In the genomic region with DNA sequence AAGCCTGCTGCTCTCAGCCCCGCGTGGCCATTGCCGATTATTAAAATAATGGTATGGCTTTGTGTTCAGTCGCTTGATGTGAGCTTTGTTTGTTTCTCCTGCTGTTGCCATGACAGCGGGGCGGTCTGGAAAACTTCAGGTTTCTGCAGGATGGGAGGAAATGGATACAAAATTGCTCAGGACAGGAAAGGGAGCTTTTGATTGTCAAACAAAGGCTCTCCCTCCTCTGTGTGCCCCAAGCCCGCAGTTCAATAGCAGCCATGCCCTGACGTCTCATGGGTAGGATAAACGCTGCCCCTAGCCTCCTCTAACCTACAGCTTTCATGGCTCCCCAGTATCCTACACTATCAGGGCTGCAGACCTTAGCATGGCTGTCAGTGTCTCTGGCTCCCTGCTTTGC, we compare ENCODE assay signal across 11 mouse cellular contexts. TPM values are rescaled to one million over a fixed set of nuclear protein-coding genes. Genes with fewer than 3 reads are reported as not detected.
DNase-seq lines count a peak whose midpoint lies in the region; ATAC-seq and TF ChIP-seq lines count a peak whose summit lies in the region.
"Had no signal": no experiment of that assay in that cellular context is flagged by ENCODE, and none has a peak within 500 bp of the region (broad histone marks: within the 10 kb centered on the region; RNA-seq: fewer than 3 reads in every experiment).

No protein-coding gene starts in this region.

- no peak overlapping the region for H3K9ac ChIP-seq in hindbrain, embryonic 12.5 days
- no peak overlapping the region for H3K9ac ChIP-seq in intestine, embryonic 15.5 days
- H3K9ac ChIP-seq: lung, embryonic 15.5 days had no signal

- H3K27me3 ChIP-seq in hindbrain, embryonic 10.5 days (ENCODE audit: insufficient read depth, poor library complexity, severe bottlenecking) = peaks cover 56% of the 10 kb centered on the region
- peaks cover 38% of the 10 kb centered on the region for H3K27me3 ChIP-seq in hindbrain, embryonic 12.5 days
- peaks cover 56% of the 10 kb centered on the region for H3K27me3 ChIP-seq in forebrain, embryonic 10.5 days (ENCODE audit: poor library complexity, severe bottlenecking)
- H3K27me3 ChIP-seq in intestine, embryonic 15.5 days (replicated peaks) = peaks cover 4% of the 10 kb centered on the region; the same call in 1 of the 2 replicates

- no peak for ATAC-seq in hindbrain, embryonic 12.5 days (ENCODE audit: low FRiP score)
- peak; percentile 59; the same call in 1 of the 2 replicates for ATAC-seq in intestine, embryonic 15.5 days

- peak; percentile 39 for DNase-seq in hindbrain, embryonic 10.5 days (ENCODE audit: low spot score)
- DNase-seq in forebrain, embryonic 10.5 days (ENCODE audit: extremely low spot score, low spot score) = peak; percentile 50
- DNase-seq in retina, embryonic 14.5 days (ENCODE audit: low spot score) = peak; percentile 26
- no peak for DNase-seq in gastrocnemius, adult 2 months
- DNase-seq in spleen, adult 12 weeks (ENCODE audit: low spot score) = no peak
- DNase-seq in adrenal gland, postnatal 10 days = no peak
- DNase-seq: thymus, postnatal 36 days had no signal

- H3K27ac ChIP-seq in hindbrain, embryonic 10.5 days = peak overlapping the region; percentile 57; the same call in 1 of the 2 replicates
- no peak overlapping the region for H3K27ac ChIP-seq in hindbrain, embryonic 12.5 days
- H3K27ac ChIP-seq in forebrain, embryonic 10.5 days = peak overlapping the region; percentile 49
- no peak overlapping the region for H3K27ac ChIP-seq in intestine, embryonic 15.5 days
- no peak overlapping the region for H3K27ac ChIP-seq in gastrocnemius, adult 2 months
- H3K27ac ChIP-seq: left cerebral cortex, adult 2 months; lung, embryonic 15.5 days had no signal

- H3K4me2 ChIP-seq in hindbrain, embryonic 12.5 days (replicated peaks) = no peak overlapping the region
- 0 out of 2 replicates have a peak overlapping the region, but pooled peaks have one; percentile 11 for H3K4me2 ChIP-seq in intestine, embryonic 15.5 days (replicated peaks)
- H3K4me2 ChIP-seq: lung, embryonic 15.5 days had no signal

- H3K4me3 ChIP-seq in hindbrain, embryonic 10.5 days = no peak overlapping the region
- H3K4me3 ChIP-seq in hindbrain, embryonic 12.5 days = no peak overlapping the region
- H3K4me3 ChIP-seq in forebrain, embryonic 10.5 days = no peak overlapping the region
- no peak overlapping the region for H3K4me3 ChIP-seq in intestine, embryonic 15.5 days (replicated peaks)
- H3K4me3 ChIP-seq in gastrocnemius, adult 2 months = no peak overlapping the region
- H3K4me3 ChIP-seq: left cerebral cortex, adult 2 months; lung, embryonic 15.5 days had no signal

- no peaks in the 10 kb centered on the region for H3K9me3 ChIP-seq in hindbrain, embryonic 10.5 days
- H3K9me3 ChIP-seq in hindbrain, embryonic 12.5 days (replicated peaks) = 0 out of 2 replicates have a peak, but pooled peaks cover 3% of the 10 kb centered on the region
- no peaks in the 10 kb centered on the region for H3K9me3 ChIP-seq in forebrain, embryonic 10.5 days
- H3K9me3 ChIP-seq in intestine, embryonic 15.5 days = no peaks in the 10 kb centered on the region
- H3K9me3 ChIP-seq: lung, embryonic 15.5 days had no signal

- intact Hi-C loops in gastrocnemius, adult 2 months (cut with DNase I) = no loop called here

- peaks cover 38% of the 10 kb centered on the region for H3K4me1 ChIP-seq in hindbrain, embryonic 10.5 days (replicated peaks)
- peaks cover 13% of the 10 kb centered on the region for H3K4me1 ChIP-seq in hindbrain, embryonic 12.5 days
- peaks cover 29% of the 10 kb centered on the region for H3K4me1 ChIP-seq in forebrain, embryonic 10.5 days
- H3K4me1 ChIP-seq in intestine, embryonic 15.5 days (replicated peaks) = peaks cover 11% of the 10 kb centered on the region
- H3K4me1 ChIP-seq: lung, embryonic 15.5 days had no signal

- TF ChIP-seq CTCF in gastrocnemius, adult 2 months (IDR thresholded peaks at IDR 0.05) = no peak

- WGBS in hindbrain, embryonic 10.5 days = 26% methylated on average over 9 of the region's 9 CpGs
- 16% methylated on average over 9 of the region's 9 CpGs for WGBS in hindbrain, embryonic 12.5 days
- WGBS in forebrain, embryonic 10.5 days = 46% methylated on average over 9 of the region's 9 CpGs
- 17% methylated on average over 9 of the region's 9 CpGs for WGBS in intestine, embryonic 15.5 days

- no peaks in the 10 kb centered on the region for H3K36me3 ChIP-seq in hindbrain, embryonic 10.5 days
- H3K36me3 ChIP-seq in hindbrain, embryonic 12.5 days = no peaks in the 10 kb centered on the region
- H3K36me3 ChIP-seq in forebrain, embryonic 10.5 days (replicated peaks) = no peaks in the 10 kb centered on the region
- no peaks in the 10 kb centered on the region for H3K36me3 ChIP-seq in intestine, embryonic 15.5 days
- H3K36me3 ChIP-seq: lung, embryonic 15.5 days had no signal

RNA-seq across cellular contexts. Expression of gene Sez6l, which starts 6.3 kb away (rescaled TPM):
- 1.4 and 6.0 TPM in 2 replicates for polyA plus RNA-seq in hindbrain, embryonic 10.5 days (2016; fragmentation: Nextera tagmentation; extraction: Ambion mirVana)
- polyA plus RNA-seq in hindbrain, embryonic 12.5 days (2016; fragmentation: Nextera tagmentation; extraction: Ambion mirVana) = 16.0 and 16.4 TPM in 2 replicates
- polyA plus RNA-seq in forebrain, embryonic 10.5 days (2016; fragmentation: Nextera tagmentation; extraction: Ambion mirVana) = 0.65 and 1.4 TPM in 2 replicates
- polyA plus RNA-seq in intestine, embryonic 15.5 days (2015; fragmentation: Nextera tagmentation; extraction: Ambion mirVana) = 1.8 and 2.0 TPM in 2 replicates
- not detected for total RNA-seq in gastrocnemius, adult 2 months (2021)
- total RNA-seq in adrenal gland, postnatal 10 days (2021) = 1 to 10 TPM; 3.8 to 4.5 TPM

Comparison
In these comparisons a context has a peak if more than half of its experiments do, and no peak if none do; other contexts are left out.
1. H3K27ac ChIP-seq: peak in hindbrain, embryonic 10.5 days (single experiment) and forebrain, embryonic 10.5 days (single experiment); none in hindbrain, embryonic 12.5 days (single experiment), intestine, embryonic 15.5 days (single experiment) and gastrocnemius, adult 2 months (single experiment).
2. DNase-seq: peak in hindbrain, embryonic 10.5 days (single experiment), forebrain, embryonic 10.5 days (single experiment) and retina, embryonic 14.5 days (single experiment); none in gastrocnemius, adult 2 months (single experiment), spleen, adult 12 weeks (single experiment) and adrenal gland, postnatal 10 days (single experiment).